Mouse (Mus musculus): Measurements from ENCODE around the gene Kctd12. TPM values are rescaled to one million over a fixed set of nuclear protein-coding genes. Genes with fewer than 3 reads are reported as not detected.

Gene Kctd12
- 56.7 and 67.5 TPM in 2 replicates for polyA plus RNA-seq (2012; rRNA removed)

- peak; percentile 52 to 80 for DNase-seq (ENCODE audit: extremely low spot score in 1 of 2, low spot score in 1 of 2)
Measured at GRCm38 (mm10) chr14:102982627-102983540, at the start of gene Kctd12. Gene Kctd12 (minus strand): TSS chr14:102982637.

- no peak for DNase-seq (ENCODE audit: extremely low spot score in 1 of 2, low spot score in 1 of 2)
Measured at GRCm38 (mm10) chr14:103029203-103029602, 46.8 kb upstream of the Kctd12 start.

- DNase-seq (ENCODE audit: extremely low spot score in 1 of 2, low spot score in 1 of 2): no peak
Measured at GRCm38 (mm10) chr14:103020046-103020445, 37.6 kb upstream of the Kctd12 start.

- no peak for DNase-seq (ENCODE audit: extremely low spot score in 1 of 2, low spot score in 1 of 2)
Measured at GRCm38 (mm10) chr14:103017009-103017408, 34.6 kb upstream of the Kctd12 start.

GRCm38 (mm10) chr14:103012563-103013150 lies 30.2 kb upstream of the Kctd12 start:
- peak; percentile 17 to 79 for DNase-seq (ENCODE audit: extremely low spot score in 1 of 2, low spot score in 1 of 2)

GRCm38 (mm10) chr14:103011782-103012181 lies 29.3 kb upstream of the Kctd12 start:
- DNase-seq (ENCODE audit: extremely low spot score in 1 of 2, low spot score in 1 of 2): peak in 1 of 2 experiments; percentile 58

GRCm38 (mm10) chr14:103007737-103008136 lies 25.3 kb upstream of the Kctd12 start:
- no peak for DNase-seq (ENCODE audit: extremely low spot score in 1 of 2, low spot score in 1 of 2)

- peak in 1 of 2 experiments; percentile 93 for DNase-seq (ENCODE audit: extremely low spot score in 1 of 2, low spot score in 1 of 2)
Measured at GRCm38 (mm10) chr14:102994662-102995561, 12.5 kb upstream of the Kctd12 start.

- no peak for DNase-seq (ENCODE audit: extremely low spot score in 1 of 2, low spot score in 1 of 2)
Measured at GRCm38 (mm10) chr14:102990765-102991164, 8.3 kb upstream of the Kctd12 start.

- no peak for DNase-seq (ENCODE audit: extremely low spot score in 1 of 2, low spot score in 1 of 2)
Measured at GRCm38 (mm10) chr14:102989866-102990265, 7.4 kb upstream of the Kctd12 start.

- no peak for DNase-seq (ENCODE audit: extremely low spot score in 1 of 2, low spot score in 1 of 2)
Measured at GRCm38 (mm10) chr14:102989254-102989653, 6.8 kb upstream of the Kctd12 start.

- no peak for DNase-seq (ENCODE audit: extremely low spot score in 1 of 2, low spot score in 1 of 2)
Measured at GRCm38 (mm10) chr14:102987626-102988025, 5.2 kb upstream of the Kctd12 start.

GRCm38 (mm10) chr14:102983686-102984085 lies 1.2 kb upstream of the Kctd12 start:
- no peak for DNase-seq (ENCODE audit: extremely low spot score in 1 of 2, low spot score in 1 of 2)

- peak in 1 of 2 experiments; percentile 29 for DNase-seq (ENCODE audit: extremely low spot score in 1 of 2, low spot score in 1 of 2)
Measured at GRCm38 (mm10) chr14:102982016-102982626, 316 bp downstream of the Kctd12 start.

GRCm38 (mm10) chr14:102981441-102982015 lies 909 bp downstream of the Kctd12 start:
- DNase-seq (ENCODE audit: extremely low spot score in 1 of 2, low spot score in 1 of 2): peak in 1 of 2 experiments; percentile 66

GRCm38 (mm10) chr14:102980986-102981385 lies 1.5 kb downstream of the Kctd12 start:
- DNase-seq (ENCODE audit: extremely low spot score in 1 of 2, low spot score in 1 of 2): no peak

GRCm38 (mm10) chr14:102980481-102980880 lies 2.0 kb downstream of the Kctd12 start:
- peak in 1 of 2 experiments; percentile 45 for DNase-seq (ENCODE audit: extremely low spot score in 1 of 2, low spot score in 1 of 2)

- no peak for DNase-seq (ENCODE audit: extremely low spot score in 1 of 2, low spot score in 1 of 2)
Measured at GRCm38 (mm10) chr14:102979831-102980230, 2.6 kb downstream of the Kctd12 start.

- no peak for DNase-seq (ENCODE audit: extremely low spot score in 1 of 2, low spot score in 1 of 2)
Measured at GRCm38 (mm10) chr14:102975865-102976264, 6.6 kb downstream of the Kctd12 start.

GRCm38 (mm10) chr14:102968824-102969223 lies 13.6 kb downstream of the Kctd12 start:
- no peak for DNase-seq (ENCODE audit: extremely low spot score in 1 of 2, low spot score in 1 of 2)

All from frontal cortex, adult 2 months (tissue).